Mouse (Mus musculus) megakaryocyte-erythroid progenitor cell, adult 5-6 weeks (primary cell): ENCODE data around the gene Rgl1. TPM values are rescaled to one million over a fixed set of nuclear protein-coding genes. Genes with fewer than 3 reads are reported as not detected.
"Not testable (repeated sequence)": the region's sequence is repeated elsewhere in the genome, so short reads cannot be mapped to it uniquely, and the experiment has no call there.

Source experiments
- ATAC-seq: replicated peaks from 2 replicates; pipeline ENCODE4 v1.8.0; 2016; ENCODE audit warnings: mild to moderate bottlenecking, inconsistent platforms; ENCODE audit not compliant: severe bottlenecking, poor library complexity, low FRiP score, low TSS enrichment
- total RNA-seq, 2 experiments: library from RNA; stranded (forward) in 1 of 2; stranded (reverse) in 1 of 2; fragments of 200-1000, 215-1000 nt in 1 of 2; fragments of >200 nt in 1 of 2; fragmentation: Nextera tagmentation in 1 of 2; gene quantifications; 2 replicates each; pipeline ENCODE4 v1.2.3; 2014 to 2017

Rgl1 gene
- total RNA-seq, 2 experiments from 2014 or later, result 2.7 to 7.3 TPM

DNA sequence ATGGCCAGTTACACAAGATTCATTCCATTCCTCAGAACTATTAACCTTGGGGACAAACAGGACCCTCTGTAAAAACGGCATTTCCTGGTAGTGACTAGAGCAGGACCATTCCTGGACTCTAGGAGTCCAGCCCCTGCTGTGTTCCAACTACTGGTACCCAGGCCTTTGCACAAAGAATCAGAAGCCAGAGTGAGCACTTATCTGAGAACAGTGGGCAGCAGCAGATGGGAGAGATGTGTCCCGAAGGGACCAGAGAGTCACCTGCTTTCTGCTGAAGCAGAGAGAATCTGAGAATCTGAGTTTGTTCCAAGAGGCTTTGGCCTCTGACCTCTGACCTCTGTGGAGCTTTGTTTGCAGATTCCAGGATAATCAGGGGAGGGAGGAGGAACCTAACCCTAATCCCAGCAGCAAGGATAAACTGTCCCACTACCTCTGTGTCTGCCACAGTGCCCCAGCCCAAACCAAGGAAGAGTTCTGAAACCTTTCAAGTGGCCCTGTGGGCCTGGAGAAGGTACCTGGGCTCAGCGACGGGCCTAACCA lies 22.0 kb upstream of the Rgl1 start:
- ATAC-seq, result no peak

- no peak for ATAC-seq
Observed at GRCm38 (mm10) chr1:152786953-152787352, 20.8 kb upstream of the Rgl1 start.

DNA sequence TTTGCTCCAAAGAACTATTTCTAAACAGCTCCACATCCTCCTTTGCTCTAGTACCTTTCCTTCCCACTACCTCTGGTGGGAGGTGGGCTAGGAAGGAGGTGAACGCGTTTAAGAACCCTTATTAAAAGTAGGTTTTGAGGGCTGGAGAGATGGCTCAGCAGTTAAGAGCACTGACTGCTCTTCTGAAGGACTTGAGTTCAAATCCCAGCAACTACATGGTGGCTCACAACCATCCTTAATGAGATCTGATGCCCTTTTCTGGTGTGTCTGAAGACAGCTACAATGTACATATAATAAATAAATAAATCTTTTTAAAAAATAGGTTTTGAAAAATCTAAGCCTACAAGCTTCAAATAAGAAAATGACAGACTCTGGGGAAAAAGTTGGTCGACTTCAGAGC lies 19.3 kb upstream of the Rgl1 start:
- not testable (repeated sequence) for ATAC-seq

DNA sequence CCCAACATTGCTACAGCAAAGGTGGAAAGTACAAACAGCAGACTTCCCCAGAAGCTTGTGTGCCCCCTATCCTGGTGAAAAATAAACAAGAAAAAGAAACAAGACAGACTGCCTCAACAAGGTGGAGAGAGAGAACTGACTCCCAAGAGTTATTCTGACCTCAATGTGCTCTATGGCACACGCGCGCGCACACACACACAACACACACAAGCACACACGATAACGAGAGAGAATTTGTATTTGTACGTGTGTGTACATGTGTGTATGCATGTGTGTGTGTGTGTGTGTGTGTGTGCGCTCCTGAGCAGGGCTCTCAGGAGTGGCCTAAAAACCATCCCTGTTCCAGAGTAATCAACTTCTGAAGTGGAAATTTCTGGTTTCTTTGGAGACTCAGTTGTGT lies 18.5 kb upstream of the Rgl1 start:
- no peak for ATAC-seq

GRCm38 (mm10) chr1:152779071-152779737 lies 13.1 kb upstream of the Rgl1 start:
- ATAC-seq, result peak; percentile 95

- not testable (repeated sequence) for ATAC-seq
Observed at GRCm38 (mm10) chr1:152774601-152775000, 8.4 kb upstream of the Rgl1 start.

- ATAC-seq, result no peak
Observed at GRCm38 (mm10) chr1:152771016-152771415, 4.9 kb upstream of the Rgl1 start.

GRCm38 (mm10) chr1:152767749-152768488 lies 1.8 kb upstream of the Rgl1 start:
- ATAC-seq, result peak; percentile 86

DNA sequence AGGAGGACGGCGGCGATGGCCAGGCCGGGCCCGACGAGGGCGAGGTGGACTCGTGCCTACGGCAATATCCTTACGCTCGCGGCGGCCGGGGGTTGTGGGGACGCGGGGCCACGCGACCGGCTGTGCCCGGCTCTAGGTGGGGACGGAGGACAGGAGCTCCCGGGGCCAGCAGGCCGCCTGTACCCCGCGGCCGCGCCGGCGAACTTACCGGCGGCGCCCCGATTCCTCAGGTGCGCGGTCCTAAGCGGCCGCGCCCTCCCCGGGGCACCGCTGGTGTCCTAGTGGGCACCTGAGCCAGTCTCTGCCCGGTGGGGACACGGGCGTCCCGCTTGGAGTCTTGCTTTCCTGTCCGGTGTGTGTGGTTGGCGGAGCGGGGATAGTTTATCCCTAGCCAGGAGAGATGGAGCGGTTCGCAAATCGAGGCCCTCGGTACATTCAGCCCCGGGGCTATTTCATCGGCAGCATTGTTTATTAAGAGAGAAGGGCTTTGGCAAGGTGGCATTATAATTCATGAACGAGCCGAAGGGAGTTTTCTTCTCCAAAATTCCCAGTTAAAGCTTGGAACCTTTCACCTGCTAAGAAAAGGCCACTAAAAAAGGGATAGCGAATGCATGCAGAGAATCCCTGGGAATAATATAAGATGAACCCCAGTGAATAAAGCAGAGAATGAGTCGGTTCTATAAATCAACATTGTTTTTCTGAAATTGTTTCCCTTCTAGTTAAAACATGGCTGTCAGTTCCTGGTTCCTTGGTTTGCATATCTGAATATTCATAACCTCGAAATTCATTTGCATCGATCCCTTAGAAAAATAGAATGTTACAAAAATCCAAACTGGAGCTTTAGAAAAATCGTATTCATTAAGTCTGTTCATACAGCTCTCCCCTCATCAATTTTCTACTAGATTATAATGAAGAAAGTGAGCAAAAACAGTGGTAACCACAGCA lies 925 bp upstream of the Rgl1 start:
- no peak for ATAC-seq

GRCm38 (mm10) chr1:152761791-152762190 lies 4.4 kb downstream of the Rgl1 start:
- no peak for ATAC-seq

- ATAC-seq, result no peak
Observed at GRCm38 (mm10) chr1:152750312-152750965, 15.7 kb downstream of the Rgl1 start, which contains the start of gene Apobec4. Apobec4 (plus strand) TSS chr1:152750551.

- ATAC-seq, result no peak
Observed at GRCm38 (mm10) chr1:152749276-152749675, 16.9 kb downstream of the Rgl1 start.

DNA sequence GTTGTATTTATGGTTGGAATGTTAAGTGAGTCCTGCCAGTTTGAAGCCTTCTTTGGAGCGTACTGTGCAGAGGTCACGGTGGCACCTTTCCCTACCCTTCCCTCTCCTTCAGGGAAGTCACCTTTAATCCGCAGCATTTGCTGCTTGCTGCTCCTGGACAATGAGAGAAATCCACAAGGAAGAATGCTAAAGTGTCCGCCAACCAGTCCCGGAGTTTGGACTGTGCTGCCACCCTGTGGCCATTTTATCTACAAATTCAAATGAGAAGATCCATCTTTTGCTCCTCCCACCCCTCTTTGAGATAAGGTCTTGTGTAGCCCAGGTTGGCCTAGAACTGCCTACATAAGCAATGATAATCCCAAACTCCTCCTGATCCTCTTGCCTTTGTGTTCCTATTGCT lies 19.7 kb downstream of the Rgl1 start:
- ATAC-seq, result peak; percentile 89

- no peak for ATAC-seq
Observed at GRCm38 (mm10) chr1:152743095-152743826, 22.9 kb downstream of the Rgl1 start.

DNA sequence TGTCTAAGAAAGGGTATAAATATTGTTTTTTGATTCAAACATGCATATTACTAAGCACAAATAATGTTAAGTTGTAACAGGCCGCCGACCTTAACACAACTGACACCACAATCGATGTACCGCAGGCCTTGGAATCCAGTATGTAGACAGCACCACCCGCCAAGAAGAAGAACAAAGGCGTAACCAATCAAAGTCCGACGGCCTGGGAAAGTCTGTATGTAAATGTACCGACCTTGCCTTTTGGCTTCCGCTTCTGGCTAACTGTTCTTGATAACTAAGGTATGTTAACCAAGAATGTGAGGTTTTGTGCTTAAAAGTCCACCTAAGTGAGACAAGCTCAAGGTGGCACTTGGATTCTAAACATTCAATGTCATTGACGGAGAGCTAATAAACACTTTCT lies 26.8 kb downstream of the Rgl1 start:
- ATAC-seq, result no peak

DNA sequence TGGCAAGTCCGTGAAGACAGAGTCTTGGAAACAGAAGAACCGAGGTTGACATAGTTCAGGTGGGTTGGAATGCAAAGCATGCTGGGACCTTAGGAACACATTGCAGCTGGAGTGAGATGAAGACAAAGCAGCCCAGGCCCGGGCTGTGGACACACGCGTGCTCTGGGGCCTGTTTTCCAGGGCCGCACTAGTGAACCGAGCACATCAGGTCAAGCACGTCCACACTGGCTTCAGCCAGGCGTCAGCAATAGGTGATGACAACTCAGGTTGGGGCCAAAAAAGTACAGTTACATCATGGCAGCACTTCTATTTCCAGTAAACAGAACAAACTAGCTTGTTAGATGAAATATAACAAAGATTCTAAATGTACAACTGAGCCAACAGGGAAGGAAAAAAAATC lies 27.4 kb downstream of the Rgl1 start:
- ATAC-seq, result no peak

GRCm38 (mm10) chr1:152727604-152728236 lies 38.4 kb downstream of the Rgl1 start:
- peak; percentile 84 for ATAC-seq

DNA sequence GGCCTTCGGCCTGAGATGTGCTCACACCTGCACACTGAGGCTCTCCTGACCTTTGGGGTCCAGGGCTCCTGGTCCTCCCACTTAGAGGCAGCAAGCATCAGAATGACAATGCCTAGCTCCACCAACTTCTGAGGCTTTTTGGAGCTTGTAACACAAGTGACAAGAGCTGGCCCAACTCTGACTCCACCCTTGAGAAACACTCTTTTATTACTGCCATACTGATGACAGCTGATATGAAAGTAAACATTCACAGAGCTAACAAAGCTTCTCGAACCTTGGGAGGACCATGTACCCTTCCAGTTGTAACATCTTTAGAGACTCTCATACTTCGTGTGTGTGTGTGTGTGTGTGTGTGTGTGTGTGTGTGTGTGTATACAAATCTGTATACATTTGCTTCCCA lies 40.1 kb downstream of the Rgl1 start:
- no peak for ATAC-seq
